Mouse (Mus musculus): ENCODE data around the gene 1700001P01Rik. TPM values are rescaled to one million over a fixed set of nuclear protein-coding genes. Genes with fewer than 3 reads are reported as not detected.

1700001P01Rik gene
- polyA plus RNA-seq, 1 experiment, result 0.22 TPM

DNA sequence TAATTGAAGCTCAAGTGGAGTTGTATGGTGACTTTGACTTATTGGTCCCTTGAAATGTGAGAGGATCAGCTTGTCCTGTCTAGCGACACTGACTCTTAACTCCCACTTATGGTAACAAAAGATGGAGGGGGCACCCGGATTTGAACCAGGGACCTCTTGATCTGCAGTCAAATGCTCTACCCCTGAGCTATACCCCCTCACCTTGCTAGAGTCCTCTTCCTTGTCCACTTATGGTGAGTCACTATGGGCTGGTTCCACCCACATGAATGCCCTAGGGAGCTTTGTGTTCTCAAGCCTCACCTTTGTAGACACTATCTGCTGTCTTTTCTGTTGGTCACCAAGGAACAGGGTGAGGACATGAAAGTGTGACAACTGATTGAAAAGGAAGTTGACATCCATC, 6.0 kb downstream of the 1700001P01Rik start:
- no peak for TF ChIP-seq POLR2A (IDR thresholded peaks at IDR 0.05; ENCODE audit: borderline replicate concordance, extremely low read depth, low read depth, low read length)
- TF ChIP-seq CTCF (IDR thresholded peaks at IDR 0.05; ENCODE audit: insufficient read depth, low read length), result no peak
- 33% methylated on average over 2 of the region's 2 CpGs for WGBS
- DNase-seq, result no peak
- H3K4me1 ChIP-seq (ENCODE audit: control insufficient read depth, insufficient read depth, low read length), result peaks cover 6% of the 10 kb centered on the region
- H3K4me3 ChIP-seq (replicated peaks; ENCODE audit: extremely low read depth, low read depth, low read length), result no peak overlapping the region

DNA sequence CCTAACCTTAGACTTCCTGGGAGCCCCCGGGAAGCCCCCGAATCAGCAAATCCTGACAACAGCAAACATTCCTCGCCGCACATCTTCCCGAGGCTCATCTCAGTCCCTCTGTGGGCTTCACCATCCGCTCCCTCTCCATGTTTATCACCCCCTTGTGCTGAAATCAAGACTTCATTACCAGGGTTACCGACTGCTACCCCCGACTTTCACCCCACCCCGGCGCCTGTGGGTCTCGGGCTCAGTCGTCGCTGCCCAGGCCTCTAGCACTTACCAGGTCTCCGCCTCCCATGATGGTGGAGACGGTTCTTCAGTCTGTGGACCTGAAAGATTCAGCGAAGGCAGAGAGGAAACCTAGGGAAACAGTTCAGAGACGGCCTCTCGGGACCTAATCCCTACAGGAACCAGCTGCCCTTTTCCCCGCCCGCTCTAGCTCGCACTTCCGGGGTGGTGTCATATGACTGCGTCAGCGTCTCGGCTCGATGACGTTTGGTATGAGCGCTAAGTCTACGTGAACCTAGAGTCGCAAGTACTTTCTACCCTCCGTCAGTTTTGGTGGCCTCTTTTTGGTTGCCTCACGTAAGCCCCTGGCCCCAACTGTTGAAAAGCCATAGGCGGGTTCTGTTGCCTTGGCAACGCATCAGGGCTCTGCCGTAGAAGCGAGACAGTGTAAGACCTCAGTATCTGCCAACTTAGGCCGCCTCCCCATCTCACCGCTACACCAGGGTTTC, 9.4 kb downstream of the 1700001P01Rik start, which contains the start of gene Cwc25:
Gene Cwc25, minus strand, starts transcription at position 403 of the 728 bp plus-strand sequence.
- Histone ChIP-seq H3K4me1 (ENCODE audit: control insufficient read depth, insufficient read depth, low read length) (peaks cover 6% of the 10 kb centered on the region), H3K4me3 (replicated peaks; ENCODE audit: extremely low read depth, low read depth, low read length) (peak within 1 kb of the TSS; percentile 99)
- DNase-seq, result peak; percentile 96
- peak; percentile 98 for TF ChIP-seq POLR2A (IDR thresholded peaks at IDR 0.05; ENCODE audit: borderline replicate concordance, extremely low read depth, low read depth, low read length)
- TF ChIP-seq CTCF (IDR thresholded peaks at IDR 0.05; ENCODE audit: insufficient read depth, low read length), result no peak
- WGBS, result under 1% methylated on average over 38 of the region's 38 CpGs

DNA sequence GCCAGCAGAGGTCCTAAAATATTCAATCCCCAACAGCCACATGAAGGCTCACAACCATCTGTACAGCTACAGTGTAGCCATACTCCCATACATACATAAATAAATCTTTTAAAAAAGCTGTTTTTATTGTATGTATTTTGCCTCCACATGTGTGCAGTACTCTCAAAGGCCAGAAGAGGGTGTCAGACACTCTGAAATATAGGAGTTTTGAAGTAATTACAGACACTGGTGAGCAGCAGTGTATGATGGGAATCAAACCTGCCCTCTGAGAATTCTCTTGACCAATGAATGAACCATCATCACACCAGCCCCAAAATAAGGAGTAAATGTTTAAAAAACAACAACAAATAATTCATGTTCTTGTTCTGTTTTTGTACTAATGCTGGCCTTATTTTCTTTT, 14.1 kb downstream of the 1700001P01Rik start:
- DNase-seq, result no peak
- TF ChIP-seq POLR2A (IDR thresholded peaks at IDR 0.05; ENCODE audit: borderline replicate concordance, extremely low read depth, low read depth, low read length) (no peak), CTCF (IDR thresholded peaks at IDR 0.05; ENCODE audit: insufficient read depth, low read length) (no peak)
- Histone ChIP-seq H3K4me3 (replicated peaks; ENCODE audit: extremely low read depth, low read depth, low read length) (no peak overlapping the region), H3K4me1 (ENCODE audit: control insufficient read depth, insufficient read depth, low read length) (peaks cover 6% of the 10 kb centered on the region)

DNA sequence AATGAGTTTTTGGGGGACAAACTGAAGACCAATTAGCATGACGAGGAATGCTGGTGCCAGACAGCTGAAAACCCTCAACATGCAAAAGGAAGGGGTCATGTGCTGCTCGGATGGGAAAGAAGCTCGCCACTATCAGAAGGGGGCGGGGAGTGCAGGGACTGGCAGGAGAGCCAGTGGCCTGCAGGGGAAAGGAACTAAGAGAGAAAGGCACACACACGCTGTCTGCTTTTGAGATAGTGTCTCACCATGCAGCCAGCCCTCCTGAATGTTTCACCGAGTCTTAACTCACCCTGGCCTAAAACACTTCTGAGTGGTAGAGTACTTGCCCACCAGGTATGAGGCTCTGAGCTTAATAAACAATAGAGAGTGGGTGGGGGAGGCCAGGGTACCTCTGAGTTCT, 16.8 kb downstream of the 1700001P01Rik start:
- TF ChIP-seq POLR2A (IDR thresholded peaks at IDR 0.05; ENCODE audit: borderline replicate concordance, extremely low read depth, low read depth, low read length), result no peak
- TF ChIP-seq CTCF (IDR thresholded peaks at IDR 0.05; ENCODE audit: insufficient read depth, low read length), result no peak
- 76% methylated on average over 6 of the region's 6 CpGs for WGBS
- Histone ChIP-seq H3K4me3 (replicated peaks; ENCODE audit: extremely low read depth, low read depth, low read length) (no peak overlapping the region), H3K4me1 (ENCODE audit: control insufficient read depth, insufficient read depth, low read length) (no peaks in the 10 kb centered on the region)
- DNase-seq, result no peak

DNA sequence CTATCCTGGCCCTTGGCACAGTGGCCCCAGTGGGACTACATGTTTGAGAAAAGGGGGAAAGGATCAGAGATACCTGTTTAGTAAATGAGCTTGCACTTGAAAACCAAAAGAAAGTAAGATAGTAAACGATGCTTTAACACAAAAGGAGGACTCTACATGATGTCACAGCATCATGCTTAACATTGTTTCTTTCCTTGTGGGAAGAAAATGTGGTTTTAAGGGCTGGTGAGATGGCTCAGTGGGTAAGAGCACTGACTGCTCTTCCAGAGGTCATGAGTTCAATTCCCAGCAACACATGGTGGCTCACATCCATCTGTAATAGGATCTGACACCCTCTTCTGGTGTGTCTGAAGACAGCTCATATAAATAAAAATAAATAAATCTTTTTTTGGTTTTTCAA, 17.6 kb downstream of the 1700001P01Rik start:
- Histone ChIP-seq H3K4me3 (replicated peaks; ENCODE audit: extremely low read depth, low read depth, low read length) (no peak overlapping the region), H3K4me1 (ENCODE audit: control insufficient read depth, insufficient read depth, low read length) (no peaks in the 10 kb centered on the region)
- DNase-seq, result no peak
- WGBS, result 92% methylated on average over 1 of the region's 1 CpGs
- TF ChIP-seq CTCF (IDR thresholded peaks at IDR 0.05; ENCODE audit: insufficient read depth, low read length) (no peak), POLR2A (IDR thresholded peaks at IDR 0.05; ENCODE audit: borderline replicate concordance, extremely low read depth, low read depth, low read length) (no peak)

DNA sequence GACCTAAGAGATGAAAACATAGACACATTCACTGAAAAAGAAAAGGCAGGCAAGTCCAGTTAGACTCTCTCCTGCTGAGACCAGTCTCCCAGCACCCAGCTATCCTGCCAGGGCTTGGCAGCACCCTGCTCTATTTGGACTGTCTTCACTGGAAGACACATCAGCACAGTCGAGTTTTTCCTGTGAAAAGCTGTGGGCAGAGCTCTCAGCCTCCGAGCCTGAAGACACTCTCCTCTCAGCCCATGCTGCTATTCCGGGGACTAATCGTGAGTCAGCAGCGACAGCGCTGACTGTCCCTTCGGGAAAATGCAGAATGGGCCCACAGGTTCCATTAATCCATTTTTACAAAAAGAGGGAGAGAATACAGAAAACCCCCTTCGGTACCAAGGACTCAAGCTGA, 22.4 kb downstream of the 1700001P01Rik start:
- no peak for TF ChIP-seq CTCF (IDR thresholded peaks at IDR 0.05; ENCODE audit: insufficient read depth, low read length)
- no peak for TF ChIP-seq POLR2A (IDR thresholded peaks at IDR 0.05; ENCODE audit: borderline replicate concordance, extremely low read depth, low read depth, low read length)
- DNase-seq, result no peak
- H3K4me3 ChIP-seq (replicated peaks; ENCODE audit: extremely low read depth, low read depth, low read length), result no peak overlapping the region
- no peaks in the 10 kb centered on the region for H3K4me1 ChIP-seq (ENCODE audit: control insufficient read depth, insufficient read depth, low read length)
- WGBS, result 91% methylated on average over 8 of the region's 8 CpGs

DNA sequence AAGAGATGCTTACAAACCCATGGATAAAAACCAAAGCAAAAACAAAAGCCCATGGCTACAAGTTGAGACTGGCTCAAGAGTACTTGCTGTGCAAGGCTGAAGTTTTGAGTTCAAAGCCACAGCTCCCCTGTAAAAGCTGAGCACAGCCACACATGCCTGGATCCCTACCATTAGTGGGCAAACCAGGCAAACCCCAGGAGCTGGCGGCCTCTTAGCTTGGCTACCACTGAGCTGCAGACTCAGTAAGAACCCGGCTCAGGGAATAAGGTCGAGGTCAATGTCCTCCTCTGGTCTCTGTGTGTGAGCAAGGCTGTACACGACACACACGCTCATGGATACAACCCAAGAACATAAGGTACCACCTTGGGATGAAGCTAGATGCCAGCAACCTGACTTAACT, 27.2 kb downstream of the 1700001P01Rik start:
- no peak for DNase-seq
- TF ChIP-seq POLR2A (IDR thresholded peaks at IDR 0.05; ENCODE audit: borderline replicate concordance, extremely low read depth, low read depth, low read length) (no peak), CTCF (IDR thresholded peaks at IDR 0.05; ENCODE audit: insufficient read depth, low read length) (no peak)
- no peak overlapping the region for H3K4me3 ChIP-seq (replicated peaks; ENCODE audit: extremely low read depth, low read depth, low read length)
- 82% methylated on average over 5 of the region's 5 CpGs for WGBS
- H3K4me1 ChIP-seq (ENCODE audit: control insufficient read depth, insufficient read depth, low read length), result peaks cover 4% of the 10 kb centered on the region

DNA sequence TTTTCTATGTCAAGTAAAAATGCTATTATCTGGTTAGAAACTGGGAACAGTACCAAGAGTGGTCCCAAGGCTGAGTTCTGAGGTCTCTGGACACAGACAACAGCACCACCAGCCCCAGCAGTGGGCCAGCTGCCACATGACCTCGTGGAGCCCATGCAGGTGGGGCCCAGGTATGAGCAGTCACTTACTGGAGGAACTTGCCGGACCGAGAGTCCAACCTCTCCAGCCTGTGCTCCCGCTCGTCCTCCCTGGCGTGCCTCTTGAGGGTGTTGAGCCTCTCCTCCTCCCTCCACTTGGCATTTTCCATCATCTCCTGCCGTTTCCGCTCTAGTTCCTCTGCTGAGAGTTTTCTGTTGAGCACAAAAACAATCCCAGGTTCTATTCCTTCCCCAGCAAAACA, 27.9 kb downstream of the 1700001P01Rik start:
- 75% methylated on average over 8 of the region's 8 CpGs for WGBS
- H3K4me3 ChIP-seq (replicated peaks; ENCODE audit: extremely low read depth, low read depth, low read length), result no peak overlapping the region
- no peak for DNase-seq
- no peak for TF ChIP-seq CTCF (IDR thresholded peaks at IDR 0.05; ENCODE audit: insufficient read depth, low read length)
- TF ChIP-seq POLR2A (IDR thresholded peaks at IDR 0.05; ENCODE audit: borderline replicate concordance, extremely low read depth, low read depth, low read length), result no peak
- H3K4me1 ChIP-seq (ENCODE audit: control insufficient read depth, insufficient read depth, low read length), result peaks cover 5% of the 10 kb centered on the region

DNA sequence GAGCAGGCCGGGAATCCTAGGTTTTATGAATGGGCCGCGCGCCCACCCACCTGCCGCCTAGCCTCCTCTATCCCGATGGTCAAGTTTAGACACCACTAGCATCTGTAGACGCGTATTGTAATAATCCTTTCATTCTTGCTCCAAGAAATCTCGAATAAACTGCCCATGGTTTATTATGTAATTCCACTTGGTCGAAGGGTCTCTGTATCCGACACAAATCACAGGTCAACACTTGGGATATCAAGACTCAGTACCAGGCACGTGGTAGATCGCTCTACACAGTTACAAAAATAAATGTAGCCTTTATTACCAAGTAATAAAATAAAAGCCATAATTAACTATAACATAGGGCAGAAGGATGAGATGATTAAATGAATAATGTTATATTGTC, 30.4 kb downstream of the 1700001P01Rik start:
- Histone ChIP-seq H3K4me3 (replicated peaks; ENCODE audit: extremely low read depth, low read depth, low read length) (peak overlapping the region; percentile 53), H3K4me1 (ENCODE audit: control insufficient read depth, insufficient read depth, low read length) (peaks cover 5% of the 10 kb centered on the region)
- no peak for DNase-seq
- TF ChIP-seq CTCF (IDR thresholded peaks at IDR 0.05; ENCODE audit: insufficient read depth, low read length) (no peak), POLR2A (IDR thresholded peaks at IDR 0.05; ENCODE audit: borderline replicate concordance, extremely low read depth, low read depth, low read length) (no peak)
- WGBS, result 6% methylated on average over 13 of the region's 13 CpGs

DNA sequence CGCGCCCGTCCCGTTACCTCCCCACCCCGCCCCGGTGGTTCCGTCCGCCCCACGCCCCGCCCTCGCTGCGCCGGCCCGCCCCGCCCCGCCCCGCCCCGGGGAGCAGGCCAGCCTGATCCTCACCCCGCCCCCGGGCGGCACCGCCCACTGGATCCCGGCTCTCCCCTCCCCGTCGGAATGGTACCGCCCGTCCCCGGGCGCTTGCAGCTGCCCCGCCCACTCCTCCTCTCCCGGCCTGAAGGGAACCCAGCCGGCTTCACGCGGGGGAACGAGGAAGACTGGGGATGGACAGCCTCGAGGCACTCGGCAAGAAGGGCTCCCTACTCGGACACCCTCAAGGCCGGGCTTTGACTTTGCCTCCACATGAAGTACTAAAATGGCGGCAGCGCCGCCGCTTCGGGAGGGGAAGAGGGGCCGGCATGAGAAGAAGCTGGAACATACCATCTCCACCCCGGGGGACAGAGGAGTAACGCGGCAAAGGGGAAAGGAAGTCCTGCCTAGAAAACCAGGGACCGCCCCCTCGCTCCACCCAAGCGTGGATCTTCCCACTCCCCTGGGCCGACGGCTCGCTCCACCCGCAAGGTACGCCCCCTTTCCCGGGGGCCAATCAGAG, 30.9 kb downstream of the 1700001P01Rik start:
- WGBS, result under 1% methylated on average over 48 of the region's 57 CpGs
- H3K4me1 ChIP-seq (ENCODE audit: control insufficient read depth, insufficient read depth, low read length), result peaks cover 10% of the 10 kb centered on the region
- peak; percentile 99 for DNase-seq
- TF ChIP-seq CTCF (IDR thresholded peaks at IDR 0.05; ENCODE audit: insufficient read depth, low read length), result no peak
- TF ChIP-seq POLR2A (IDR thresholded peaks at IDR 0.05; ENCODE audit: borderline replicate concordance, extremely low read depth, low read depth, low read length), result 0 out of 2 replicates have a peak, but pooled peaks have one; percentile 26
- peak overlapping the region; percentile 93 for H3K4me3 ChIP-seq (replicated peaks; ENCODE audit: extremely low read depth, low read depth, low read length)
